Mouse (Mus musculus) neural tube, embryonic 14.5 days (tissue): ENCODE data around the gene Gm28845. TPM values are rescaled to one million over a fixed set of nuclear protein-coding genes. Genes with fewer than 3 reads are reported as not detected.

ENCODE experiments used
- ATAC-seq: fragments of 200-750 bp; cut with Nextera tagmentation; 2 replicates; pipeline ENCODE4 v1.8.0; 2017; ENCODE audit warnings: low read depth, mild to moderate bottlenecking, moderate TSS enrichment, moderate library complexity
- H3K27ac ChIP-seq: fragments of 300-500 bp; sonication (generic); 2 replicates; pipeline ENCODE4 v1.5.1; 2014; ENCODE audit warnings: low read depth, mild to moderate bottlenecking, control low read depth, low read length, moderate library complexity, mixed read lengths
- H3K27me3 ChIP-seq: fragments of 300-500 bp; sonication (generic); 2 replicates; pipeline ENCODE4 v1.6.1; 2014; ENCODE audit warnings: low read length; ENCODE audit not compliant: control insufficient read depth, insufficient read depth
- H3K36me3 ChIP-seq: fragments of 300-500 bp; sonication (generic); 2 replicates; pipeline ENCODE4 v1.6.1; 2014; ENCODE audit warnings: low read length, mixed read lengths; ENCODE audit not compliant: control insufficient read depth, insufficient read depth
- H3K4me1 ChIP-seq: fragments of 300-500 bp; sonication (generic); 2 replicates; pipeline ENCODE4 v1.6.1; 2014; ENCODE audit warnings: low read length; ENCODE audit not compliant: control insufficient read depth, insufficient read depth
- H3K4me2 ChIP-seq: fragments of 300-500 bp; sonication (generic); 2 replicates; pipeline ENCODE4 v1.6.1; 2014; ENCODE audit warnings: mild to moderate bottlenecking, low read depth, low read length, control low read depth
- H3K4me3 ChIP-seq: fragments of 300-500 bp; sonication (generic); 2 replicates; pipeline ENCODE4 v1.5.1; 2014; ENCODE audit warnings: low read depth, low read length, control low read depth, mixed read lengths
- H3K9ac ChIP-seq: fragments of 300-500 bp; sonication (generic); replicated peaks from 2 replicates; pipeline ENCODE4 v1.6.1; 2014; ENCODE audit warnings: low read depth, mild to moderate bottlenecking, control low read depth, low read length, mixed read lengths
- H3K9me3 ChIP-seq: fragments of 300-500 bp; sonication (generic); 2 replicates; pipeline ENCODE4 v1.6.1; 2016; ENCODE audit warnings: low read length; ENCODE audit not compliant: control insufficient read depth
- WGBS: fragments of 180-500 bp; shearing (Covaris S2); extraction: QIAGEN DNeasy Blood & Tissue Kit; methylation state at CpG from one replicate; pipeline ENCODE4 v1.1.7; 2014; 5-methylcytosine and 5-hydroxymethylcytosine counted together
- polyA plus RNA-seq: library from polyadenylated mRNA; unstranded; fragments of >200 nt; fragmentation: Nextera tagmentation; extraction: Ambion mirVana; gene quantifications from 2 replicates; pipeline ENCODE4 v1.2.1, GENCODE M21; 2014

Gene Gm28845
- polyA plus RNA-seq, 1 experiment from 2014 or later, result not detected

DNA sequence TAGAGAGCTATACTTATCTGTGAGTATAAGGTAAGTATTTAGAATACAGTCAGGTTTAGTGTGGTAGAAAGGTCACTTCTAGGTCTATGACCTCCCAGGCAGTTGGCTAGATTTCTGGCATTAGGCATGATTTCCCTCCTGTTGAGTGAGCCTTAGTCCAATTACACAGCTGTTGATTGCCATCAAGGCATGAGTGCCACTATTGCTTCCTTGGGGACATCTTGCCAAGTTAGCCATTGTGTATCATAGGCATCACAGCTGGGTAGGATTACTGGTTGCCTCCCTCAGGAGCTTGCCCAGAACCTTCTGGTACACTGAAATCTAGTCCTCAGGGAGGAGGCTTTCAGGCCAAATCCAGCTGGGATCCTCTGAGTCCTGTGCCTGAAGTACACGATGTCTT lies 13.5 kb upstream of the Gm28845 start:
- no peak for ATAC-seq
- Histone ChIP-seq H3K9ac (no peak overlapping the region), H3K27ac (no peak overlapping the region), H3K4me1 (no peaks in the 10 kb centered on the region), H3K9me3 (no peaks in the 10 kb centered on the region), H3K4me3 (no peak overlapping the region), H3K27me3 (no peaks in the 10 kb centered on the region), H3K4me2 (no peak overlapping the region), H3K36me3 (no peaks in the 10 kb centered on the region)
- 91% methylated on average over 1 of the region's 1 CpGs for WGBS

DNA sequence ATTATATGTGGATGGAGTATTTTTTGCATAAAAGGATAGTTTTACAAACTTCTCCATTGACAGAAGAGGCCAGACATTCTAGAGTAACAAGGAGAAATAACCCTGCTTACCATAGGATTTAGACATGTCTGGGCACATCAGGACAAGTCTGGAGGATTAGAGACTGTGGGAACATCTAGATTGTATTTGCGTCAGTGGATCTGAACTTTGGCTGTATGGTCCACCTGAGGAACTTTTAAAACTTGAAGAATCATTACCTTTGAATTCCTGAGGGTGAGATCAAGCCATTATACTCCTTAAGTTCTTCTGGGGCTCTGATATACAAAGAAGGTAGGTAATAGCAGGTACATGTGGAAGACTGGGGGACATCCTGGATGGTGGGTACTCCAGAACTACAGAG lies 12.3 kb upstream of the Gm28845 start:
- WGBS, result 89% methylated on average over 1 of the region's 1 CpGs
- no peak for ATAC-seq
- H3K4me1 ChIP-seq, result no peaks in the 10 kb centered on the region
- no peak overlapping the region for H3K9ac ChIP-seq
- no peak overlapping the region for H3K4me3 ChIP-seq
- H3K27ac ChIP-seq, result no peak overlapping the region
- no peaks in the 10 kb centered on the region for H3K9me3 ChIP-seq
- H3K27me3 ChIP-seq, result no peaks in the 10 kb centered on the region
- no peaks in the 10 kb centered on the region for H3K36me3 ChIP-seq
- no peak overlapping the region for H3K4me2 ChIP-seq

DNA sequence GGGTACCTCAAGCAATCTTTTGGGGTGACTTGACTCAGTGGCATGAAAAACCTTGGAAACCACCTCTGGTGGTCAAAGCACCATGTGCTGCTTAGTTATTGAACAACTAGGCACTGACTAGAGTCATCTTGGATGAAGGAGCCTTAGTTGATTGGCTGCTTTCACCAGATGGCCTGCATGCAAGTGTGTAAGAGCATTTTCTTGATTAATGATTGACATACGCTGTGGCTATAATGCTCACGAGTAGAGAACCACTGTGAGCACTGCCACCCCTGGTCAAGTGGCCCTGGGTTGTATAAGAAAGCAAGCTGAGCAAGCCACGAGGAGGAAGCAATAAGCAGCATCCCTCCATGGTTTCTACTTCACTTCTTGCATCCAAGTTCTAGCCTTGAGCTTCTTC lies 10.9 kb upstream of the Gm28845 start:
- Histone ChIP-seq H3K27me3 (no peaks in the 10 kb centered on the region), H3K36me3 (no peaks in the 10 kb centered on the region), H3K27ac (no peak overlapping the region), H3K4me3 (no peak overlapping the region), H3K4me2 (no peak overlapping the region), H3K9ac (no peak overlapping the region), H3K4me1 (no peaks in the 10 kb centered on the region), H3K9me3 (no peaks in the 10 kb centered on the region)
- no peak for ATAC-seq
- WGBS, result 84% methylated on average over 3 of the region's 3 CpGs

DNA sequence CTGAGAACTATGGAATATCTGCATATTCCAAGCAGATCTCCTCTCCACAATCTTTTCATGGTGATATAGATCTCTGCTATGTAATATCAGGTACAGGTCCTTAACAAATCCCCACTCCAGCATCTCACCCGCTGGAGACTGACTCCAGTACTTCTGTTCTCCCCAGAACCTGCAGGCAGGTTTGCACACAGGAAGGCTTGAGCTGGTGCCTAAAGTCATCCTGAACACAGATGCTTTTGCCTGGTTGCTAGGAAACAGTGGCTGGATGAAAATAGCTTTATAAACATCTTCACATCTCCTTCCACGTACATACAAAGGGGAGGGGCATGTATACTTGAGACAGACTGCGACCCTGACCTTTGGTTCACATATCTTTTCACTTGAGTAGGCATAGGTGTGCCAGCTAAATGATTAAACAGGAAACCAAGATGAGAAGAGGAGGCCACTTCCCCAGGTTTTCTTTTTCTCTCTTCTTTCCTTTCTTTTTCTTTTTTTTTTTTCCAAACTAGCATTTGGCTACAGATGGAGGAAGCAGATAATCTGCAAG lies 10.3 kb upstream of the Gm28845 start:
- Histone ChIP-seq H3K27ac (no peak overlapping the region), H3K4me3 (no peak overlapping the region), H3K36me3 (no peaks in the 10 kb centered on the region), H3K4me1 (no peaks in the 10 kb centered on the region), H3K4me2 (no peak overlapping the region), H3K27me3 (no peaks in the 10 kb centered on the region), H3K9ac (no peak overlapping the region), H3K9me3 (no peaks in the 10 kb centered on the region)
- no peak for ATAC-seq
- 78% methylated on average over 3 of the region's 3 CpGs for WGBS

DNA sequence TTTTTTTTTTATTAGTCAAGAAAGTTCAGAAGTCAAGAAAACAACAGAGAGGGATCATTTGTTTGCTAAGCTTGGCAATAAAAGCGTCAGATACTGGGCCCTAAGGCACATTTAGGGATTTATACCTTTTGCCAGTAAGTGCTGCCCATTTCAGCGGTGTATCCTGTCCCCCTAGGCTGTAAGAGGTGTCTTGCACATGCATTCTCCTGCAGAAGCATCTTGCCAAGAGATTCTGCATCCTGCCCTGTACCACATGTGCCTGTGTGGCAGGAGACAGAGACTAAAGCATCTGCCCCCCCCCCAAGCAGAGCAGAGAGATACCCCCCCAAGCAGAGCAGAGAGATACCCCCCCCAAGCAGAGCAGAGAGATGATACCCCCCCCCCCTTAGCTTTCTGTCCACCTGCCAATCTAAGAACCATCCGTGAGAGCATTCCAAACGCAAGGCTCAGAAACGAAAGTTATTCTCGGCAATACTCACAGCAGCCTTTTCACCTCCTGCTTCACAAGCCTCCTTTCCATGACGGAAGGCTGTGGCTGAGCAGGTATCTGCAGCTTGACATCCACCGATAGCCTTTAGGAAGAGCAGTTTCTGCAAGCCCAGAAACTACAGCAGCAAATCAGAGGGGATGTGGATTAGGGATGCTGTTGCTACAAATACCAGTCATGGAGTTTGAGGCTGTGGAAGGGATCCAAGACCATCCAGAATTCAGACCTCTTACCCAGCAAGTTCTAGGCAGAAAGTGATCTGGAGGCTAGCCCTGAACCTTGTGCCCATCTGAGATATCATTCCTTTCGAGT lies 3.4 kb upstream of the Gm28845 start, which contains the start of gene D630023F18Rik:
Gene D630023F18Rik (minus strand): TSS at position 641 of the 799 bp plus-strand sequence.
- Histone ChIP-seq H3K4me1 (no peaks in the 10 kb centered on the region), H3K27ac (no peak within 1 kb of the TSS), H3K9me3 (no peaks in the 10 kb centered on the region), H3K9ac (0 out of 2 replicates have a peak within 1 kb of the TSS, but pooled peaks have one; percentile 28), H3K4me2 (peak within 1 kb of the TSS; percentile 31; the same call in 1 of the 2 replicates), H3K27me3 (no peaks in the 10 kb centered on the region), H3K4me3 (peak within 1 kb of the TSS; percentile 19; the same call in 1 of the 2 replicates), H3K36me3 (no peaks in the 10 kb centered on the region)
- no peak for ATAC-seq
- 26% methylated on average over 9 of the region's 9 CpGs for WGBS

DNA sequence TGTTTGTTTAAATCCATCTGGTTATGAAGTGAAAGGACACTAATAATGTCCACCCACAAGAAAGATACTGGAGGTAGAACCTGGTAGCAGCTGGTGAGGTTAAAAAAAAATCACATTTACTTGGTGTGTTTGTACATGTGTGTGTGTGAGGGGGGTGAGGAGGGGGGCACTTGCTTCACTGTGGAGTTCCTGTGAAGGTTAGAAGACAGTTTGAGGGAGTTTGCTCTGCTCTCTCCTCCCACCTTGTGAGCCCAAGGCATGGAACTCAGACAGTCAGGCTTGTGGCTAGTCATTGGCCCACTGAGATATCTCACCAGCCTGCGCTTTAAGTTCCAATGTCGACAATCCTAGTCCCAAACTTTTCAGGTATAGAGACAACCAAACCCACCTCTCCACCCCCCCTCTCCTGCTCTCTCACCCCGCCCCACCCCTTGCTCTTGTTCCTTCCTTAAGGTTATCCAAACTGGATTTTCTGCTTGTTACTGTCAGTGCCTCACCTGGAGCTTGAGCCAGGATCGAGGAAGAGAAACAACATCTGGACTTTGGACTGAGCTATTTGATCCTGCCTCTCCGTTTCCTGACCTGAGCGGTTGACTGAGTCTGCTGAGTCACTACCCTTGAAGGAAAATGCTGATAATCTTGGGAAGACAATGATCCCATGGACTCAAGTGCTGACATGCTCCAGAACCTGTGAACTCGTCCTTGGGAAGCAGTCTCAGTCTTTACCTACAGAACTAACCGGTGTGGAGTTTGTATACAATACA lies 1.0 kb downstream of the Gm28845 start:
- Histone ChIP-seq H3K9ac (no peak overlapping the region), H3K36me3 (no peaks in the 10 kb centered on the region), H3K9me3 (no peaks in the 10 kb centered on the region), H3K4me3 (no peak overlapping the region), H3K4me2 (no peak overlapping the region), H3K27me3 (no peaks in the 10 kb centered on the region), H3K27ac (no peak overlapping the region), H3K4me1 (no peaks in the 10 kb centered on the region)
- WGBS, result 84% methylated on average over 8 of the region's 8 CpGs
- no peak for ATAC-seq

DNA sequence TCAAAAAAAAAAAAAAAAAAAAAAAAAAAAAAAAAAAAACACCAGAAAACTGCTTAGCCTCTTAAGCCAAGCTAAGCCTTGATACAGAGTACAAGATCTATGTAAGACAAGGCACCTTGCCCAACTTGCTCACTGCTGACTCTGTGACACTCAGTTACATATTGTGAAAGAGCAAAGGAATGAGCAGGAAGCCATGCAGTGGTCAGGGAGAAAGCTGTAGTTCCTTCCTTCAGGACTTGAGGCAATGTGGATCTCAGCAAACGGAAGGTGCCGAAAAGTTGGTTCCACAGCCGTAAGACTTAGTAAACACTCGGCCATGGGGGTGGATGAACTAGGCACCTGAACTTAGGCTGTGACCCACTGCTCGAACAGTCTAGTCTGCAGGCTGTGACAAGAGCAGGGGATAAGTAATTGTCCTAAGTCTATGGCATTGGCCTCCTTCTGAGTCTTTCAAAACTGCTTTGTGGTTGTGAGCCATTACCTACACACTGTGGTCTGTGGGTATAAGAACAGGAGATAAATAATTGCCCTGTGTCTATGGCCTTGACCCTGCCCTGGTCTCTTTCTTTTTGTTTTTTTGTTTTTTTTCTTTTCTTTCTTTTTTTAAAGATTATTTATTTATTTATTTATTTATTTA lies 5.7 kb downstream of the Gm28845 start:
- 85% methylated on average over 5 of the region's 5 CpGs for WGBS
- Histone ChIP-seq H3K4me3 (no peak overlapping the region), H3K4me1 (no peaks in the 10 kb centered on the region), H3K9ac (no peak overlapping the region), H3K4me2 (no peak overlapping the region), H3K27me3 (no peaks in the 10 kb centered on the region), H3K9me3 (no peaks in the 10 kb centered on the region), H3K36me3 (no peaks in the 10 kb centered on the region), H3K27ac (no peak overlapping the region)
- ATAC-seq, result no peak

DNA sequence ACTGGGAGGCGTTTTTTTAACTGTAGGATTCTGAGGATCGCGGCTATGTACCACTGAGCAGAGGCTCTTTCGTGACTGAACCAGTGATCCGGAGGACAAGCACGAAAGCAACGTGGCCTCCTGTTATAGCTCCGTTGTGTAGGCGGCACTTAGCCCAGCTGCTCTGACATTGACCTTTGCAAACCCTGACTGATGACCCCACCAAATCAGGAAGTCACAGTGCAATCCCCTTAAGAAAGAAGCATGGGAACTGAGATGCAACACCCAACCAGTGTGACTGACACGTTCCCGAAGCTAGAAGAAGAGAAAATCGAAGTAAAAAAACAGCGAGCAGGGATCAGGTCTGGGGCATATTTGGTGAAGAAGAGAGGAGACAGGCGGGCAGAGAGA lies 6.6 kb downstream of the Gm28845 start:
- no peaks in the 10 kb centered on the region for H3K4me1 ChIP-seq
- H3K4me2 ChIP-seq, result peak overlapping the region; percentile 27
- no peak overlapping the region for H3K9ac ChIP-seq
- H3K4me3 ChIP-seq, result no peak overlapping the region
- WGBS, result 49% methylated on average over 14 of the region's 14 CpGs
- no peak overlapping the region for H3K27ac ChIP-seq
- no peaks in the 10 kb centered on the region for H3K9me3 ChIP-seq
- H3K36me3 ChIP-seq, result no peaks in the 10 kb centered on the region
- no peaks in the 10 kb centered on the region for H3K27me3 ChIP-seq
- no peak for ATAC-seq
